Mouse (Mus musculus) macrophage (primary cell): ENCODE data around the gene Wrap53. TPM values are rescaled to one million over a fixed set of nuclear protein-coding genes. Genes with fewer than 3 reads are reported as not detected.

Source experiments
- H3K27ac ChIP-seq: fragments of 350-480 bp; formaldehyde crosslinking; 2 replicates; pipeline ENCODE4 v1.9.0; 2021
- H3K36me3 ChIP-seq: fragments of 350-480 bp; formaldehyde crosslinking; 2 replicates; pipeline ENCODE4 v1.9.0; 2021; ENCODE audit errors: inconsistent target
- H3K4me3 ChIP-seq: fragments of 350-480 bp; formaldehyde crosslinking; 2 replicates; pipeline ENCODE4 v1.9.0; 2021; ENCODE audit errors: inconsistent target
- H3K79me2 ChIP-seq: fragments of 350-480 bp; formaldehyde crosslinking; 2 replicates; pipeline ENCODE4 v1.9.0; 2021; ENCODE audit errors: inconsistent target
- WGBS: methylation state at CpG from one replicate; pipeline ENCODE4 v1.1.7; 2026; ENCODE audit warnings: inconsistent platforms; ENCODE audit not compliant: missing documents; 5-methylcytosine and 5-hydroxymethylcytosine counted together
- polyA plus RNA-seq: library from polyadenylated mRNA; stranded (reverse); fragments of 250-400 nt; gene quantifications from 3 replicates; pipeline ENCODE4 v1.2.4, GENCODE M21; 2018; ENCODE audit warnings: inconsistent platforms

The Wrap53 gene
- polyA plus RNA-seq, 1 experiment from 2014 or later = 4.4 TPM

DNA sequence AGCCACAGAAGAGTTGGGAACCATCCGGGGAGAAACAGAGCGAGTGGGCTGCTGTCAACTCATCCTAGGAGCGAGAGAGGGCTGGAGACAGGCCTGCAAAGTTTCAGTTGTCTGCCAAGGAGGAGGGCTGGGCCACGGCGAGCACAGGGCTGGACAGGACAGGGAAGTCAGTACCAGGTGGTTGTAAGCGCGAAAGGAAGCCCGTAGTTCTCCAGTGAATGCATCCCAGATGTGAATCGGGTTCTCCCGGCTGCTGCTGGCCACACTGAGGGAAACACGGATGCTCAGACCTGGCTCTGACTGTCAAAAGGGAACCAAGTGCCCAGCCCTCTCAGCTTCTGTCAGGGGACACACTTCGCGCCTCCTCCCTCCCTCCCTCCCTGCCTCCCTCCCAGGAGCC lies 16.7 kb downstream of the Wrap53 start:
- Histone ChIP-seq H3K79me2 (no peaks in the 10 kb centered on the region), H3K4me3 (no peak overlapping the region), H3K36me3 (peaks cover 31% of the 10 kb centered on the region), H3K27ac (no peak overlapping the region)
- WGBS = 95% methylated on average over 11 of the region's 13 CpGs

- 91% methylated on average over 16 of the region's 16 CpGs for WGBS
- H3K36me3 ChIP-seq = peaks cover 26% of the 10 kb centered on the region
- H3K79me2 ChIP-seq = no peaks in the 10 kb centered on the region
- H3K4me3 ChIP-seq = no peak overlapping the region
- H3K27ac ChIP-seq = no peak overlapping the region
These were observed 18.9 kb downstream of the Wrap53 start for GRCm38 (mm10) chr11:69560896-69561854.

GRCm38 (mm10) chr11:69559851-69560765 lies 19.9 kb downstream of the Wrap53 start, which contains the start of gene Efnb3:
Gene Efnb3, minus strand, starts transcription at chr11:69560205.
- Histone ChIP-seq H3K27ac (no peak within 1 kb of the TSS), H3K79me2 (no peaks in the 10 kb centered on the region), H3K36me3 (peaks cover 21% of the 10 kb centered on the region), H3K4me3 (no peak within 1 kb of the TSS)
- 27% methylated on average over 51 of the region's 59 CpGs for WGBS

DNA sequence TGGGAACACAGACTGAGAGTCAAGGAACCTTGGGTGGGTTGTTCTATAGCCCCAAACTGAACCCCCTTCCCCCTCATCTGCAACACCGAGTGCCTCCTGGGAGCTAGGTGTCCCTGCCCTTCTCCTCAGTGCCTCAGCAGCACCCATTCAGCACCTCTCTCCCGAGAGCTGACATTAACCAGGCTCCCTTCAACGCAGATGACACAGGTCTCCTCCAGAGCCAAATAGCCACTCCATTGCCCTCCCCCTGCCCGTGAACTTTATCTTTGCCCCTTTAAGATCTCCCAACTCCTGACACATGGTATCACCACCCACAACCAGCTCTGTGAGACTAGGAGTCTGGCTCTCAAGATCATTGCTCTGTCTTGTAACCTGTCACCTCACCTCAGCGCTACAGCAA lies 20.9 kb downstream of the Wrap53 start:
- H3K79me2 ChIP-seq = no peaks in the 10 kb centered on the region
- H3K36me3 ChIP-seq = peaks cover 21% of the 10 kb centered on the region
- H3K4me3 ChIP-seq = no peak overlapping the region
- no peak overlapping the region for H3K27ac ChIP-seq
- 59% methylated on average over 5 of the region's 5 CpGs for WGBS

GRCm38 (mm10) chr11:69558756-69559155 lies 21.3 kb downstream of the Wrap53 start:
- Histone ChIP-seq H3K27ac (no peak overlapping the region), H3K36me3 (peaks cover 21% of the 10 kb centered on the region), H3K79me2 (no peaks in the 10 kb centered on the region), H3K4me3 (no peak overlapping the region)
- WGBS = 14% methylated on average over 6 of the region's 6 CpGs

- H3K27ac ChIP-seq = no peak overlapping the region
- WGBS = 57% methylated on average over 14 of the region's 14 CpGs
- peaks cover 11% of the 10 kb centered on the region for H3K36me3 ChIP-seq
- H3K4me3 ChIP-seq = no peak overlapping the region
- no peaks in the 10 kb centered on the region for H3K79me2 ChIP-seq
These were observed 22.6 kb downstream of the Wrap53 start for GRCm38 (mm10) chr11:69557381-69557958.

GRCm38 (mm10) chr11:69554539-69555140 lies 25.4 kb downstream of the Wrap53 start:
- H3K36me3 ChIP-seq = no peaks in the 10 kb centered on the region
- H3K27ac ChIP-seq = no peak overlapping the region
- 53% methylated on average over 5 of the region's 5 CpGs for WGBS
- H3K4me3 ChIP-seq = no peak overlapping the region
- no peaks in the 10 kb centered on the region for H3K79me2 ChIP-seq

DNA sequence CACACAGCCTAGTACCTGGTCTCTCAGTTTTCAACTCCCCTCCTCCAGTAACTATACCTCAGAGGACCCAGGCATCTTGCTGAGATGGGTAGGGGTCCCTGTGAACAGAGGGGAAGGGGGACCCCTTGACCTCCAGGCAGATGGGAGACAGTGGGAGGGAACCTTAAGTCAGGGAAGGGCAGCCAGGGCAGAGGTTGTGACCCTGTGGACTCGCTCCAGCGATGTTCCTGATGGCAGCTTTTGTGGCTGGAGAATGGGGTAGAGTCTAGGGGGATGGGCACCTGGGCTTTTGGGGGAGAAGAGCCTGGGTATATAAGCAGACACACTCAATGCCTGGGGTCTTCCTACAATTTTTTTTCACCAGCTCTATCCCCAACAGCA lies 26.7 kb downstream of the Wrap53 start:
- no peaks in the 10 kb centered on the region for H3K36me3 ChIP-seq
- no peak overlapping the region for H3K27ac ChIP-seq
- no peaks in the 10 kb centered on the region for H3K79me2 ChIP-seq
- H3K4me3 ChIP-seq = no peak overlapping the region
- WGBS = 93% methylated on average over 2 of the region's 2 CpGs

GRCm38 (mm10) chr11:69552622-69553340 lies 27.3 kb downstream of the Wrap53 start:
- Histone ChIP-seq H3K27ac (no peak overlapping the region), H3K36me3 (no peaks in the 10 kb centered on the region), H3K79me2 (no peaks in the 10 kb centered on the region), H3K4me3 (no peak overlapping the region)
- WGBS = 58% methylated on average over 14 of the region's 14 CpGs

DNA sequence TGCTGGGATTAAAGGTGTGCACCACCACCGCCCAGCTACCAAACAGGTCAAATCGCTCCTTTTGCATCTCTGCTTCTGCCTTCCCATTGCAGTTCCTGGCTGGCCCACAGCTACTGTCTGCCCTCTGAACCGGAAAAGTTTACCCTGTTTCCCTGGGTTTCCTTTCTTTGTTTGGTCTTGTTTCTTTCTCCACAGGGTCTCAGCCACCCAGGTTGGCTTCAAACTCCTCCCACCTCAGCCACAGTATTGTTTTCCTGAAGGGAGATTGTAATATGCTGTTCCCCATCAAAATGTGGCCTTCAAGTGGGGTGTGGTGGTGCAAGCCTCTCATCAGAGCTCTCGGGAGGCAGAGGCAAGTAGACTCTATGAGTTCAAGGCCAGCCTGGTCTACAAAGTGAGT lies 28.7 kb downstream of the Wrap53 start:
- WGBS = 91% methylated on average over 4 of the region's 4 CpGs
- Histone ChIP-seq H3K4me3 (no peak overlapping the region), H3K79me2 (no peaks in the 10 kb centered on the region), H3K36me3 (no peaks in the 10 kb centered on the region), H3K27ac (no peak overlapping the region)

DNA sequence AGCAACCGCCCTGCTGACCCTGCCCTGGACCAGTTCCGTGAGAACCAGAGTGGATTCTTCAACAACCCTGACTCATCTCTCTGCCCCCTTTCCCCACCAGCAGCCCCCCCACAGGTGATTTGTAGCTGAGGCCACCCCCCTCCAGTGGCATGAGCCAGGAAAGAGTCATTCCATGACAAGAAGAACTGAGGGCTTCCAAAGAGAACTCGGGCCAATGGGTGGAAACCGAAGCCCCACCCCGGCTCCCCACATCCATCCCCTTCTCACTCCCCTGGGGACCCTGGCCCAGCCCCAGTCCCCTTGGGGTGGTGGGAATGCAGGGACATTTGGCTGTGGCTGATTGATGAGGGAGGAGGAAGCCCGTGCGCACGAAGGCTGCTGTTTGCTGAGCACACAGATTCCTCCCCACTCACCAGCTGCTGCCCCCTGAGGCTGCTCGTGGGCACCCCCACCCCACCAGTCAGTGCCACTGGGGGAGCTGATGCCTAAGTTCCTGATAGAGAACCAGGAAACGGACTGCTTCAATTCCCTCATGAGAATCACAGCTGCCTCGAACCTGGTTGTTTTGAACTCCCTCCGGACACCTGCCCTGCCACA lies 30.9 kb downstream of the Wrap53 start, which contains the start of gene Dnah2:
Gene Dnah2, minus strand, starts transcription at position 51 of the 597 bp plus-strand sequence.
- no peaks in the 10 kb centered on the region for H3K79me2 ChIP-seq
- H3K4me3 ChIP-seq = no peak within 1 kb of the TSS
- H3K36me3 ChIP-seq = no peaks in the 10 kb centered on the region
- no peak within 1 kb of the TSS for H3K27ac ChIP-seq
- WGBS = 61% methylated on average over 11 of the region's 12 CpGs

DNA sequence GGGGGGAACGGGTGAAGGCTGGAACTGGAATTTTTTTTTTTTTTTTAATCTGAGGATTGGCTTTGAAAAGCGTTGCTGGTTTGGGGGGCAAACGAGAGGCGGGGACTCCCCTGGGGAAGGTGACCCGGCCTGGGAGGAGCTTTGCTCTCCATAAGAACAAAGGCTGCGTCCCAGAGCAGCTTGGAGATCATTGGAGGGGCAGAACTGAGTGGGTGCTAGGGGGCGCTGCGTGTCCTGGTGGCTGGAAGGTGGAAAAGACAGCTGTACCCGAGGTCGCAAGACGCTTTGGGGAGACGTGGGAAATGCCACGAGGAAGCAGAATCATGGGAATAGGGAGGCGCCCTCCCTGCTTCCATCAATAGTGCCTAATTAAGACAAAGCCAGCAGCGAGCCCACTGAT lies 33.0 kb downstream of the Wrap53 start:
- H3K4me3 ChIP-seq = no peak overlapping the region; the same call in 1 of the 2 replicates
- H3K27ac ChIP-seq = no peak overlapping the region
- H3K36me3 ChIP-seq = no peaks in the 10 kb centered on the region
- no peaks in the 10 kb centered on the region for H3K79me2 ChIP-seq
- 7% methylated on average over 15 of the region's 15 CpGs for WGBS

GRCm38 (mm10) chr11:69546423-69547053 lies 33.5 kb downstream of the Wrap53 start:
- Histone ChIP-seq H3K79me2 (no peaks in the 10 kb centered on the region), H3K27ac (no peak overlapping the region), H3K4me3 (no peak overlapping the region; the same call in 1 of the 2 replicates), H3K36me3 (no peaks in the 10 kb centered on the region)
- 1% methylated on average over 43 of the region's 44 CpGs for WGBS
